Mouse (Mus musculus) left cerebral cortex, adult 9 months (tissue): ENCODE measurements around the gene Fam136a.

Experiments
- DNase-seq, 2 experiments: peaks; one replicate each; pipeline ENCODE4 v3.0.0; 2022; ENCODE audit warnings: low spot score in 2 of 2

The Fam136a gene

GRCm38 (mm10) chr6:86397257-86397980, 32.0 kb downstream of the Fam136a start:
- no peak for DNase-seq

DNA sequence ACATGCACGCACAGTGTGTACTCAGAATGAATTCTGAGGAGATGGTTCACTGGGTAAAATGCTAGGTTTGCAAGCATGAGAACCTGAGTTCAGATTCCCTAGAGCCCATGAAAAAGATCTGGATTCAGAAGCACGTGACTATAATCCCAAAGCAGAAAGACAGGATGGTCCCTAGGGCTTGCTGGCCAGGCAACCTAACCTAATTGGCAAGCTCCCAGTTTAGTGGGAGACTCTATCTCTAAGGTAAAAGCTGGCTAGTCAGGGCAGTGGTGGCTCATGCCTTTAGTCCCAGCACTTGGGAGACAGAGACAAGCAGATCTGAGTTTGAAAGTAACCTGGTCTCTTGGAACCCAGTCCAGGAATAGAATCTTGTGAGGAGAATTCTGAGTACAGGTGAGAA, 33.5 kb downstream of the Fam136a start:
- DNase-seq = no peak

DNA sequence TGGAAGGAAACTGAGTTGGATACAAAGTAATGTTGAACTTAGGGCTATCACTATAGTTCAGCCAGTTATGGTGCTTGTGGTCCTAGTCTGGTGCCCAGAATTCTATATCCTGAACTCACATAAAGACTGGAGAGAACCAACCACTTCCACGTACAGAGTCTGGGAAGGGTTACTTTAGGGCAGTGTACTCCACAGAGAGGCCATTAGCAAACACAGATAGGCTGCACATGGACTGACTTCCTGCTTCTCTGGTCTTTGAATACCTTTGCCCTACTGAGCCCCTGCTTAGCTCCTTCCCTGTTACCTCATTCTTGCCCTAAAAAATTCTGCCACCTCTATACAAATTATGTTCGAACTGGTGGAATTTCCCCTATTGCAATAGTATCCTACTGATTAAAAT, 34.5 kb downstream of the Fam136a start:
- DNase-seq = no peak

- peak; percentile 37 to 70 for DNase-seq
Measured at GRCm38 (mm10) chr6:86400972-86401371, 35.5 kb downstream of the Fam136a start.

GRCm38 (mm10) chr6:86402681-86403607, 37.5 kb downstream of the Fam136a start:
- no peak for DNase-seq

- DNase-seq = peak in 1 of 2 experiments; percentile 97
Measured at GRCm38 (mm10) chr6:86403728-86404099, 38.3 kb downstream of the Fam136a start.

DNA sequence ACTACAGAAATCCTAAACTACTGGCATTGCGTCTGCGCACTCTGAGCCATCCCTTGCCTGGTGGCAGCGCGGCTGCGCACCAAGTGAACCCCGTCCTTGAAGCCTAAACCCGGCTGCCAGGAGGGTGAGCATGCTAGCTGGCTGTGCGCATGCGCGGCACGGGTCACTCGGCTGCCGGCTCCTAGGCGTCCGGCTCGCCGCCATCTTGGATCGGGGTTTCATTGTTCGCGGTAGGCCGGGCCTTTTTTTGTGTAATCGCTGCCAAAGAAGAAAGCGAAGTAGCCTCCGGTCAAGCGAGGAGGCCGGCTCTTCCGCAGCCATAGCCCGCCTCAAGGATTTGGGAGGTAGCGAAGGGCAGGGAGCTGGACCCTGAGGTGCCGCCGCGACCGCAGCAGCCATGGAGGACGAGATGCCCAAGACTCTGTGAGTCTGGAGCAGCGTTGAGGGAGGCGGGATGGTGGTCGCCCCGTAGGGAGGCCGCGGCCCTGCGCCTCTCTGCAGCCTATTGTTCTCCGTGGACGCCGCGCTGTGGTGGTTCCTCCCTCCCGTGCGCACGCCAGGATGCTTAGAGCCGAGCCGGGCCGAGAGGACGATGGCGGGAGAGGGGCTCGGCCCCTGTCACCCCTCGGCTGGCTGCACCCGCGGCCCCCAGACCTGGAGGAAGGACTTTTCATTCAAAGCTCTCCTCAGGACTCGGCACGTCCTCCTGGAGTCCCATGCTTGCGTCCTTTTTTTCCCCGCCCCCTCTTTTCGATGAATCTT, 38.8 kb downstream of the Fam136a start, which contains the start of gene Tia1:
Gene Tia1 (plus strand): TSS at position 120 of the 762 bp plus-strand sequence.
- peak; percentile 94 to 96 for DNase-seq

GRCm38 (mm10) chr6:86404996-86405395, 39.5 kb downstream of the Fam136a start:
- DNase-seq = no peak

- no peak for DNase-seq
Measured at GRCm38 (mm10) chr6:86406306-86406705, 40.9 kb downstream of the Fam136a start.

GRCm38 (mm10) chr6:86418711-86419110, 53.3 kb downstream of the Fam136a start:
- DNase-seq = no peak

- DNase-seq = no peak
Measured at GRCm38 (mm10) chr6:86419239-86419638, 53.8 kb downstream of the Fam136a start.
